Mouse (Mus musculus) ES-E14 (cell line): ENCODE results near the gene Afmid.

Experiments
- CHD2 ChIP-seq: IDR thresholded peaks from 2 replicates; pipeline ENCODE4 v1.6.1; 2014; ENCODE audit warnings: mild to moderate bottlenecking, low read depth, low read length, inconsistent platforms
- HCFC1 ChIP-seq: IDR thresholded peaks from 2 replicates; pipeline ENCODE4 v1.6.1; 2012; ENCODE audit warnings: low read length, inconsistent platforms, borderline replicate concordance; ENCODE audit not compliant: insufficient read depth
- MAFK ChIP-seq: IDR thresholded peaks from 2 replicates; pipeline ENCODE4 v1.6.1; 2014; ENCODE audit warnings: mild to moderate bottlenecking, low read depth, low read length, inconsistent platforms; ENCODE audit not compliant: insufficient read depth
- ZC3H11A ChIP-seq: IDR thresholded peaks from 2 replicates; pipeline ENCODE4 v1.6.1; 2012; ENCODE audit warnings: low read depth, mild to moderate bottlenecking, inconsistent platforms, low read length, borderline replicate concordance
- ZNF384 ChIP-seq: IDR thresholded peaks from 2 replicates; pipeline ENCODE4 v1.6.1; 2012; ENCODE audit warnings: low read depth, low read length, inconsistent platforms

- TF ChIP-seq ZC3H11A (no peak), ZNF384 (no peak), CHD2 (no peak), MAFK (no peak), HCFC1 (no peak)
Measured at GRCm38 (mm10) chr11:117816389-117816996, 9.2 kb upstream of the Afmid start.
